Mouse (Mus musculus) spleen, adult 2 months (tissue): ENCODE results near the gene Fam98c.
"Not testable (repeated sequence)": the region's sequence is repeated elsewhere in the genome, so short reads cannot be mapped to it uniquely, and the experiment has no call there.

Source experiments
- CTCF ChIP-seq: fragments of 200-500 bp; IDR thresholded peaks from 2 replicates; pipeline ENCODE4 v1.5.1; 2011; ENCODE audit warnings: mild to moderate bottlenecking, inconsistent platforms; ENCODE audit not compliant: insufficient read depth, insufficient read length, insufficient replicate concordance; ENCODE audit errors: extremely low read depth
- POLR2A ChIP-seq: fragments of 200-500 bp; IDR thresholded peaks from 2 replicates; pipeline ENCODE4 v1.6.1; 2011; ENCODE audit warnings: low read depth, low read length, inconsistent platforms

DNA sequence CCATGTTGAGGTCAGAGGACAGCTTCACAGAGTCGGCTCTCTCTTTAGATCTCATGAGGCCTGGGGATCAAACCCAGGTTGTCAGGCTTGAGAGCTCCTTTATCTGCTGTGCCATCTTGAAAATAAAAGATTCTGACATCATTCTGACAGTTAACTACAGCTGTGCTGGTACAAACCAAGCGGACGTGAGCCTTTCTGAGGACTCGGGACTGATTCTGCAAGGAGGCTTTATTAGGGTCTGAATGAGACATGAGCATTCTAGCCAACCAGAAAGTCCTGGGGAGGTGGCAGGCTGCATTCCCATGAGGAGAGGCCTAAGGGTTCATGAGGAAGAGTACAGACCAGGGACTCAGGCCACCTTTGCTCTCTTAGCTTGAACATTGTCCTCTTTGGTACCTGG, 25.3 kb upstream of the Fam98c start:
- TF ChIP-seq CTCF, POLR2A: not testable (repeated sequence)
